Mouse (Mus musculus) small intestine, adult 2 months (tissue): ENCODE results near the gene Tprgl. TPM values are rescaled to one million over a fixed set of nuclear protein-coding genes. Genes with fewer than 3 reads are reported as not detected.

ENCODE experiments used
- H3K27ac ChIP-seq: fragments of 200-500 bp; 2 replicates; pipeline ENCODE4 v1.5.1; 2012; ENCODE audit warnings: low read depth, low read length, control low read depth, inconsistent platforms; ENCODE audit not compliant: insufficient read depth
- H3K27me3 ChIP-seq: fragments of 200-500 bp; 2 replicates; pipeline ENCODE4 v1.6.1; 2012; ENCODE audit warnings: mild to moderate bottlenecking, moderate library complexity, low read length, inconsistent platforms; ENCODE audit not compliant: control insufficient read depth, insufficient read depth
- H3K36me3 ChIP-seq: fragments of 200-500 bp; 2 replicates; pipeline ENCODE4 v1.6.1; 2012; ENCODE audit warnings: mild to moderate bottlenecking, low read length, control low read depth, inconsistent platforms; ENCODE audit not compliant: control insufficient read depth, insufficient read depth
- H3K4me1 ChIP-seq: fragments of 200-500 bp; 2 replicates; pipeline ENCODE4 v1.6.1; 2012; ENCODE audit warnings: low read length, inconsistent platforms, mixed read lengths; ENCODE audit not compliant: control insufficient read depth, insufficient read depth, insufficient read length
- H3K4me3 ChIP-seq: fragments of 200-500 bp; 2 replicates; pipeline ENCODE4 v1.5.1; 2012; ENCODE audit warnings: low read depth, mild to moderate bottlenecking, control low read depth, inconsistent platforms, low read length, moderate library complexity
- CTCF ChIP-seq: fragments of 200-500 bp; IDR thresholded peaks from 2 replicates; pipeline ENCODE4 v1.5.1; 2012; ENCODE audit warnings: low read depth, mild to moderate bottlenecking, control low read depth, inconsistent platforms, low read length, moderate library complexity, mixed read lengths; ENCODE audit not compliant: insufficient replicate concordance, insufficient read length; ENCODE audit errors: extremely low read depth
- POLR2A ChIP-seq: fragments of 200-500 bp; IDR thresholded peaks from 2 replicates; pipeline ENCODE4 v1.6.1; 2012; ENCODE audit warnings: low read depth, mild to moderate bottlenecking, control low read depth, inconsistent platforms, low read length, moderate library complexity
- whole genome bisulfite sequencing: fragments of 180-500 bp; shearing (Covaris S2); methylation state at CpG from one replicate; pipeline ENCODE4 v1.1.7; 2018; 5-methylcytosine and 5-hydroxymethylcytosine counted together
- polyA plus RNA-seq: library from polyadenylated mRNA; depleted of rRNA; stranded (reverse); fragments of >200 nt; gene quantifications from 2 replicates; pipeline ENCODE4 v1.2.3, GENCODE M21; 2012

Tprgl gene
- polyA plus RNA-seq, 1 experiment: 129 TPM

- peaks cover 39% of the 10 kb centered on the region for H3K27me3 ChIP-seq
- TF ChIP-seq POLR2A: peak; percentile 62; the same call in 1 of the 2 replicates
- TF ChIP-seq CTCF: no peak
- H3K4me1 ChIP-seq: peaks cover 21% of the 10 kb centered on the region
- WGBS: 1% methylated on average over 49 of the region's 49 CpGs
- H3K4me3 ChIP-seq: peak within 1 kb of the TSS; percentile 75
- H3K27ac ChIP-seq: peak within 1 kb of the TSS; percentile 41; the same call in 1 of the 2 replicates
- 0 out of 2 replicates have a peak, but pooled peaks cover under 1% of the 10 kb centered on the region for H3K36me3 ChIP-seq
Observed at GRCm38 (mm10) chr4:154142211-154143040, 18.0 kb downstream of the Tprgl start, which contains the start of gene Wrap73. Wrap73 (plus strand) TSS chr4:154142372.

GRCm38 (mm10) chr4:154141009-154141867, 19.2 kb downstream of the Tprgl start:
- H3K36me3 ChIP-seq: no peaks in the 10 kb centered on the region
- WGBS: 3% methylated on average over 42 of the region's 42 CpGs
- H3K4me1 ChIP-seq: peaks cover 21% of the 10 kb centered on the region
- TF ChIP-seq POLR2A (no peak), CTCF (no peak)
- H3K4me3 ChIP-seq: peak overlapping the region; percentile 55
- no peak overlapping the region for H3K27ac ChIP-seq
- H3K27me3 ChIP-seq: peaks cover 39% of the 10 kb centered on the region

GRCm38 (mm10) chr4:154140213-154141008, 20.1 kb downstream of the Tprgl start:
- TF ChIP-seq POLR2A (no peak), CTCF (no peak)
- no peak overlapping the region for H3K27ac ChIP-seq
- H3K4me1 ChIP-seq: peaks cover 21% of the 10 kb centered on the region
- H3K36me3 ChIP-seq: no peaks in the 10 kb centered on the region
- peak overlapping the region; percentile 55 for H3K4me3 ChIP-seq
- 3% methylated on average over 46 of the region's 46 CpGs for WGBS
- H3K27me3 ChIP-seq: peaks cover 39% of the 10 kb centered on the region

- H3K27me3 ChIP-seq: peaks cover 39% of the 10 kb centered on the region
- H3K4me3 ChIP-seq: peak within 1 kb of the TSS; percentile 55
- TF ChIP-seq POLR2A (no peak), CTCF (no peak)
- no peaks in the 10 kb centered on the region for H3K36me3 ChIP-seq
- WGBS: 0% methylated on average over 4 of the region's 4 CpGs
- peaks cover 21% of the 10 kb centered on the region for H3K4me1 ChIP-seq
- no peak within 1 kb of the TSS for H3K27ac ChIP-seq
Observed at GRCm38 (mm10) chr4:154140182-154140212, 20.5 kb downstream of the Tprgl start, which contains the start of gene Trp73. Trp73 (minus strand) TSS chr4:154140208.

- Histone ChIP-seq H3K27ac (no peak overlapping the region), H3K4me3 (peak overlapping the region; percentile 55), H3K36me3 (no peaks in the 10 kb centered on the region), H3K4me1 (peaks cover 21% of the 10 kb centered on the region), H3K27me3 (peaks cover 42% of the 10 kb centered on the region)
- TF ChIP-seq POLR2A: no peak
- TF ChIP-seq CTCF: no peak
- under 1% methylated on average over 59 of the region's 59 CpGs for WGBS
Observed at GRCm38 (mm10) chr4:154139671-154140181, 20.7 kb downstream of the Tprgl start.

GRCm38 (mm10) chr4:154137139-154137538, 23.3 kb downstream of the Tprgl start:
- Histone ChIP-seq H3K36me3 (no peaks in the 10 kb centered on the region), H3K4me1 (peaks cover 17% of the 10 kb centered on the region), H3K27me3 (peaks cover 49% of the 10 kb centered on the region), H3K4me3 (no peak overlapping the region), H3K27ac (no peak overlapping the region)
- TF ChIP-seq POLR2A: no peak
- TF ChIP-seq CTCF: no peak
- 56% methylated on average over 5 of the region's 5 CpGs for WGBS
